Mouse (Mus musculus) bone marrow, adult 2 months (tissue): ENCODE data around the gene Uba52.

Experiments used
- CTCF ChIP-seq: fragments of 200-500 bp; IDR thresholded peaks from 2 replicates; pipeline ENCODE4 v1.5.1; 2011; ENCODE audit warnings: low read length, control low read depth; ENCODE audit not compliant: control insufficient read depth, insufficient read depth
- POLR2A ChIP-seq: fragments of 200-500 bp; IDR thresholded peaks from 2 replicates; pipeline ENCODE4 v1.6.1; 2011; ENCODE audit warnings: low read depth, mild to moderate bottlenecking, control low read depth, low read length, borderline replicate concordance; ENCODE audit not compliant: control insufficient read depth

DNA sequence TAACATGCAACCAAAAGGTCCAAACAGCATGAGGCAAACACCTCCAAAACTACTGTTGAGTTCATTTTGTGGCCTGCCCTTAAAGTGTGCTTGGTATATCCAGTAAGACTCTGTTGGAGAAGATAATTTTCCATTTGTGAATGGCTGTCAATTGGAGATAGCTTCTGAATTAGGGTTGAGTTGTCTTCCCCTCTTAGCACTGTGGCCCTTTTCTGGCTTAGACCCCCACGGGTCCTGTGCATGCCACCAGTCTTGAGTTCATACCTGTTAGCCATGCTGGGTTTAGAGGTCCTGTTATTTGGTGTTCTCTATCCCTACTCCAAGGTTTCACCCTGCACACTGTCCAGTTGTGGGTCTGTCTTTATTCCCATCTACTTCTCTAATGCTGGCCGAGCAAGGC is 1.2 kb upstream of the Uba52 start:
- TF ChIP-seq POLR2A (no peak), CTCF (no peak)
